Mouse (Mus musculus): ENCODE results near the gene Arrdc3.

The Arrdc3 gene

GRCm38 (mm10) chr13:80883190-80883589, at the start of gene Arrdc3:
Arrdc3 (plus strand) TSS chr13:80883384.
- H3K4me1 ChIP-seq (replicated peaks; ENCODE audit: low read depth, low read length) = peaks cover 19% of the 10 kb centered on the region
- TF ChIP-seq NANOG (IDR thresholded peaks at IDR 0.05; ENCODE audit: borderline replicate concordance, low read length) (no peak), POU5F1 (IDR thresholded peaks at IDR 0.05; ENCODE audit: borderline replicate concordance, low read length) (no peak), CTCF (conservative IDR thresholded peaks at IDR 0.05; ENCODE audit: low read length) (no peak)
- H3K36me3 ChIP-seq (ENCODE audit: insufficient read depth, low read length) = peaks cover 10% of the 10 kb centered on the region
- H3K9me3 ChIP-seq (ENCODE audit: low read length) = no peaks in the 10 kb centered on the region
- no peaks in the 10 kb centered on the region for H3K27me3 ChIP-seq (ENCODE audit: insufficient read depth, low read length)
- peak within 1 kb of the TSS; percentile 86 for H3K4me3 ChIP-seq (replicated peaks; ENCODE audit: low read length)

- H3K9me3 ChIP-seq (ENCODE audit: low read length) = no peaks in the 10 kb centered on the region
- TF ChIP-seq POU5F1 (IDR thresholded peaks at IDR 0.05; ENCODE audit: borderline replicate concordance, low read length) = no peak
- TF ChIP-seq CTCF (conservative IDR thresholded peaks at IDR 0.05; ENCODE audit: low read length) = peak; percentile 59
- no peaks in the 10 kb centered on the region for H3K36me3 ChIP-seq (ENCODE audit: insufficient read depth, low read length)
- no peaks in the 10 kb centered on the region for H3K27me3 ChIP-seq (ENCODE audit: insufficient read depth, low read length)
- H3K4me3 ChIP-seq (replicated peaks; ENCODE audit: low read length) = no peak overlapping the region
- H3K4me1 ChIP-seq (replicated peaks; ENCODE audit: low read depth, low read length) = no peaks in the 10 kb centered on the region
Measured at GRCm38 (mm10) chr13:80862215-80862614, 21.0 kb upstream of the Arrdc3 start.

GRCm38 (mm10) chr13:80864195-80864594, 19.0 kb upstream of the Arrdc3 start:
- Histone ChIP-seq H3K4me1 (replicated peaks; ENCODE audit: low read depth, low read length) (no peaks in the 10 kb centered on the region), H3K27me3 (ENCODE audit: insufficient read depth, low read length) (no peaks in the 10 kb centered on the region), H3K9me3 (ENCODE audit: low read length) (no peaks in the 10 kb centered on the region), H3K36me3 (ENCODE audit: insufficient read depth, low read length) (no peaks in the 10 kb centered on the region), H3K4me3 (replicated peaks; ENCODE audit: low read length) (no peak overlapping the region)
- no peak for TF ChIP-seq CTCF (conservative IDR thresholded peaks at IDR 0.05; ENCODE audit: low read length)
- no peak for TF ChIP-seq NANOG (IDR thresholded peaks at IDR 0.05; ENCODE audit: borderline replicate concordance, low read length)
- TF ChIP-seq POU5F1 (IDR thresholded peaks at IDR 0.05; ENCODE audit: borderline replicate concordance, low read length) = no peak

DNA sequence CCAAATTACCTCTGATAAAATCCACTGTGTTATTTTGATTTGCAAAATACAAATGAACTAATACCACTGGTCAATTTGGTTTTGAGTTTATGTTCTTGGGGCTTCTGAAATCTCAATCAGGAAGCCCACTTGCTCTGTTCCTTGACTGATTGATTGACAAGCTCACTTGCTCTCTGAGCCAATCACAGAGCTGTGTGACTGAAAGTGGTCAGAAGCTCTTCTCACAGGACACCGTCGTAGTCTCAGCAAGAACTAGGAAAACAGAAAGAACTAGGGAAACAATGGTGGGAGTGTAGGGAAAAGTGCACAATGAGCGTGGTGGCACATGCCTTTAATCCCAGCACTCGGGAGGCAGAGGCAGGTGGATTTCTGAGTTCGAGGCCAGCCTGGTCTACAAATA, 8.1 kb upstream of the Arrdc3 start:
- TF ChIP-seq CTCF (conservative IDR thresholded peaks at IDR 0.05; ENCODE audit: low read length) (no peak), NANOG (IDR thresholded peaks at IDR 0.05; ENCODE audit: borderline replicate concordance, low read length) (no peak), POU5F1 (IDR thresholded peaks at IDR 0.05; ENCODE audit: borderline replicate concordance, low read length) (no peak)

GRCm38 (mm10) chr13:80880756-80881155, 2.4 kb upstream of the Arrdc3 start:
- TF ChIP-seq POU5F1 (IDR thresholded peaks at IDR 0.05; ENCODE audit: borderline replicate concordance, low read length) (no peak), NANOG (IDR thresholded peaks at IDR 0.05; ENCODE audit: borderline replicate concordance, low read length) (no peak), CTCF (conservative IDR thresholded peaks at IDR 0.05; ENCODE audit: low read length) (no peak)
- Histone ChIP-seq H3K36me3 (ENCODE audit: insufficient read depth, low read length) (no peaks in the 10 kb centered on the region), H3K9me3 (ENCODE audit: low read length) (peaks cover 7% of the 10 kb centered on the region), H3K4me1 (replicated peaks; ENCODE audit: low read depth, low read length) (peaks cover 6% of the 10 kb centered on the region), H3K4me3 (replicated peaks; ENCODE audit: low read length) (no peak overlapping the region), H3K27me3 (ENCODE audit: insufficient read depth, low read length) (no peaks in the 10 kb centered on the region)

More for the DNA sequence above, 8.1 kb upstream of the Arrdc3 start:
- Histone ChIP-seq H3K9me3 (ENCODE audit: low read length) (peaks cover 7% of the 10 kb centered on the region), H3K4me1 (replicated peaks; ENCODE audit: low read depth, low read length) (peaks cover 9% of the 10 kb centered on the region), H3K36me3 (ENCODE audit: insufficient read depth, low read length) (no peaks in the 10 kb centered on the region), H3K4me3 (replicated peaks; ENCODE audit: low read length) (no peak overlapping the region), H3K27me3 (ENCODE audit: insufficient read depth, low read length) (no peaks in the 10 kb centered on the region)

GRCm38 (mm10) chr13:80881722-80882500, 1.3 kb upstream of the Arrdc3 start:
- no peaks in the 10 kb centered on the region for H3K36me3 ChIP-seq (ENCODE audit: insufficient read depth, low read length)
- peaks cover 2% of the 10 kb centered on the region; the same call in 1 of the 2 replicates for H3K9me3 ChIP-seq (ENCODE audit: low read length)
- H3K27me3 ChIP-seq (ENCODE audit: insufficient read depth, low read length) = no peaks in the 10 kb centered on the region
- peaks cover 8% of the 10 kb centered on the region for H3K4me1 ChIP-seq (replicated peaks; ENCODE audit: low read depth, low read length)
- peak overlapping the region; percentile 86 for H3K4me3 ChIP-seq (replicated peaks; ENCODE audit: low read length)
- TF ChIP-seq POU5F1 (IDR thresholded peaks at IDR 0.05; ENCODE audit: borderline replicate concordance, low read length) (no peak), CTCF (conservative IDR thresholded peaks at IDR 0.05; ENCODE audit: low read length) (peak; percentile 87), NANOG (IDR thresholded peaks at IDR 0.05; ENCODE audit: borderline replicate concordance, low read length) (no peak)

DNA sequence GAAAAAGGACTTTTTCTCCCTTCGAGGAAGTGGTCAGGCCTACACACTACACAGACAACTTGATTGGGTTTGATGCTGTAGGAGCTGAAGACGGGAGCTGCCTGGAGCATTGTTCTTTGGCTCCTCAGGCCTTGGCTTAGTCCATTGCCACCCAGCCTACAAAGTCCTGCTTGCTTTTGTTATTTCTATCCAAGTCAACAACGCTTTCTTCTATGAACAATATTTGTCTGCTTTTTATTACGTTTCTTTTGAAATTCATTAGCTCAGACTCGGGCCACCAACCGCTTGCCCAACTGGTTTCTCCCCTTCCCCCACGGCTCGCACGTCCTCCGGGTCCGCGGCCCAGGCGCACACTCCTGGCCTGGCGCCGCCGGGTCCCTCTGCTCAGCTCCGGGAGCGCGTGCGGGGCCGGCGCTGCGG, 458 bp upstream of the Arrdc3 start:
- TF ChIP-seq POU5F1 (IDR thresholded peaks at IDR 0.05; ENCODE audit: borderline replicate concordance, low read length) (no peak), CTCF (conservative IDR thresholded peaks at IDR 0.05; ENCODE audit: low read length) (no peak)
- H3K27me3 ChIP-seq (ENCODE audit: insufficient read depth, low read length) = no peaks in the 10 kb centered on the region
- H3K4me3 ChIP-seq (replicated peaks; ENCODE audit: low read length) = peak overlapping the region; percentile 86

GRCm38 (mm10) chr13:80883649-80884376, 629 bp downstream of the Arrdc3 start:
- TF ChIP-seq POU5F1 (IDR thresholded peaks at IDR 0.05; ENCODE audit: borderline replicate concordance, low read length) = no peak
- no peak for TF ChIP-seq CTCF (conservative IDR thresholded peaks at IDR 0.05; ENCODE audit: low read length)
- Histone ChIP-seq H3K27me3 (ENCODE audit: insufficient read depth, low read length) (no peaks in the 10 kb centered on the region), H3K4me3 (replicated peaks; ENCODE audit: low read length) (peak overlapping the region; percentile 86), H3K36me3 (ENCODE audit: insufficient read depth, low read length) (peaks cover 16% of the 10 kb centered on the region), H3K9me3 (ENCODE audit: low read length) (no peaks in the 10 kb centered on the region), H3K4me1 (replicated peaks; ENCODE audit: low read depth, low read length) (peaks cover 23% of the 10 kb centered on the region)

More for the DNA sequence above, 458 bp upstream of the Arrdc3 start:
- Histone ChIP-seq H3K36me3 (ENCODE audit: insufficient read depth, low read length) (peaks cover 5% of the 10 kb centered on the region), H3K4me1 (replicated peaks; ENCODE audit: low read depth, low read length) (peaks cover 15% of the 10 kb centered on the region), H3K9me3 (ENCODE audit: low read length) (no peaks in the 10 kb centered on the region)
